Mouse (Mus musculus) midbrain, postnatal 0 days (tissue): ENCODE data around the gene Alg9. TPM values are rescaled to one million over a fixed set of nuclear protein-coding genes. Genes with fewer than 3 reads are reported as not detected.
A peak's percentile ranks its signal among the peaks of the same experiment; 100 is the strongest.

Experiments
- ATAC-seq: fragments of 200-750 bp; cut with Nextera tagmentation; 2 replicates; pipeline ENCODE4 v1.8.0; 2017; ENCODE audit warnings: moderate number of reproducible peaks, mild to moderate bottlenecking, moderate TSS enrichment, moderate library complexity; ENCODE audit not compliant: low FRiP score
- DNase-seq: peaks from one replicate; pipeline ENCODE4 v3.0.0-alpha.2; 2015; ENCODE audit warnings: low spot score
- H3K27ac ChIP-seq: fragments of 300-500 bp; sonication (generic); 2 replicates; pipeline ENCODE4 v1.5.1; 2014; ENCODE audit warnings: low read depth, mild to moderate bottlenecking, low read length, mixed read lengths
- H3K27me3 ChIP-seq: fragments of 300-500 bp; sonication (generic); 2 replicates; pipeline ENCODE4 v1.6.1; 2014; ENCODE audit warnings: low read length, control low read depth, mixed read lengths; ENCODE audit not compliant: insufficient read depth
- H3K36me3 ChIP-seq: fragments of 300-500 bp; sonication (generic); 2 replicates; pipeline ENCODE4 v1.6.1; 2014; ENCODE audit warnings: low read length, control low read depth, mixed read lengths; ENCODE audit not compliant: insufficient read depth
- H3K4me1 ChIP-seq: fragments of 300-500 bp; sonication (generic); 2 replicates; pipeline ENCODE4 v1.6.1; 2014; ENCODE audit warnings: mild to moderate bottlenecking, control low read depth, antibody characterized with exemption, low read length, mixed read lengths; ENCODE audit not compliant: insufficient read depth
- H3K4me2 ChIP-seq: fragments of 300-500 bp; sonication (generic); 2 replicates; pipeline ENCODE4 v1.6.1; 2014; ENCODE audit warnings: low read depth, mild to moderate bottlenecking, low read length, mixed read lengths; ENCODE audit not compliant: poor library complexity, severe bottlenecking
- H3K4me3 ChIP-seq: fragments of 300-500 bp; sonication (generic); 2 replicates; pipeline ENCODE4 v1.5.1; 2014; ENCODE audit warnings: low read depth, mild to moderate bottlenecking, low read length, moderate library complexity
- H3K9ac ChIP-seq: fragments of 300-500 bp; sonication (generic); replicated peaks from 2 replicates; pipeline ENCODE4 v1.6.1; 2014; ENCODE audit warnings: mild to moderate bottlenecking, low read length, moderate library complexity, mixed read lengths; ENCODE audit not compliant: poor library complexity, severe bottlenecking
- H3K9me3 ChIP-seq: fragments of 300-500 bp; sonication (generic); 2 replicates; pipeline ENCODE4 v1.6.1; 2016; ENCODE audit warnings: low read length, control low read depth
- CTCF ChIP-seq: IDR thresholded peaks from 2 replicates; pipeline ENCODE4 v1.5.1; 2016; ENCODE audit warnings: antibody characterized with exemption, mild to moderate bottlenecking
- WGBS: fragments of 180-500 bp; shearing (Covaris S2); extraction: QIAGEN DNeasy Blood & Tissue Kit; methylation state at CpG from one replicate; pipeline ENCODE4 v1.1.7; 2014; 5-methylcytosine and 5-hydroxymethylcytosine counted together
- polyA plus RNA-seq: library from polyadenylated mRNA; unstranded; fragments of >200 nt; fragmentation: Nextera tagmentation; extraction: Ambion mirVana; gene quantifications from 2 replicates; pipeline ENCODE4 v1.2.1, GENCODE M21; 2015
- total RNA-seq: library from RNA; depleted of rRNA; stranded (reverse); fragments of >200 nt; gene quantifications from 2 replicates; pipeline ENCODE4 v1.2.3, GENCODE M21; 2014

The Alg9 gene
- total and polyA plus RNA-seq, 2 experiments from 2014 or later, result 57.3 to 106 TPM

- Histone ChIP-seq H3K4me2 (no peak overlapping the region), H3K9ac (no peak overlapping the region), H3K9me3 (no peaks in the 10 kb centered on the region), H3K4me1 (no peaks in the 10 kb centered on the region), H3K4me3 (no peak overlapping the region), H3K27ac (no peak overlapping the region), H3K36me3 (no peaks in the 10 kb centered on the region), H3K27me3 (no peaks in the 10 kb centered on the region)
- no peak for TF ChIP-seq CTCF
- ATAC-seq, result no peak
- 66% methylated on average over 17 of the region's 17 CpGs for WGBS
- DNase-seq, result peak; percentile 54
Measured at GRCm38 (mm10) chr9:50752784-50753615, 21.8 kb upstream of the Alg9 start.

DNA sequence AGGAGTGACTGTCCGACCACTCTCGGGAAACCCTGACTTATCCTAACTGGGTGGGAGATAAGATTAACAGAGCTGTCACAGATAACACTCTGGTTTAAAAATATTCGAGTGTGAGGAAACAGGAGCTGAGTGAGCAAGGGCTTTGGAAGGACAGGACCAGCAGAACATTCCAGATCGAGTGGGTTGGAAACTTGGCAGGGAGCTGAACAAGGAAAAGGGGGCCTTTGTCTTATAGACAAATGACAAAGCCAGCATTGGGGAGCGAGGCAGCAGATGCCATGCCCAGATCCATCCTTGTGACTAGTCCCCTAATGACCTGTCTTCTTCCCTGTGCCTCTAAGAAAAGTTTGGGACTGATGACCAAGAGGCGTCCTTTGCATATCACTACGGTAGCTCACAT lies 20.9 kb upstream of the Alg9 start:
- Histone ChIP-seq H3K27ac (no peak overlapping the region), H3K4me3 (no peak overlapping the region), H3K9me3 (no peaks in the 10 kb centered on the region), H3K36me3 (no peaks in the 10 kb centered on the region), H3K27me3 (no peaks in the 10 kb centered on the region), H3K4me1 (no peaks in the 10 kb centered on the region), H3K9ac (no peak overlapping the region), H3K4me2 (no peak overlapping the region)
- ATAC-seq, result no peak
- 70% methylated on average over 7 of the region's 7 CpGs for WGBS
- no peak for DNase-seq
- no peak for TF ChIP-seq CTCF

DNA sequence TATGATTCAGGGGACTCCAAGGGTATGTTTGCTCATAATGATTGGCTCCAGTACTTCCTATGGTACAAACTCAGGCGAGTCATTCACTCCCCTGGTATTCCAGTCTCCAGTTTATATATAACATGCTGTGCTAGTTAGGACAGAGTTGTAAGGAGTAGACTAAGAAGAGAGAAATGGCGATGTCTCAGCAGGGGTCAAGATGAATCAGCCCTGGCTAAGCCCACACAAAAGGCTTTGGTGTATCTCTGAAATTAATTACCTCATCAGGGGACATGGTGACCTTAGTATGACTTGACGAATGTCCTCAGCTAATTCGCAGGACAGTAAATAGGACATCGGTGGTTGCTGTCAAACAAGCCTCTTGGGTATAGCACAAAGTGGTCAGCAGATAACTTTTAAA lies 18.1 kb upstream of the Alg9 start:
- no peak overlapping the region for H3K4me3 ChIP-seq
- ATAC-seq (no peak), DNase-seq (no peak)
- no peaks in the 10 kb centered on the region for H3K36me3 ChIP-seq
- H3K4me1 ChIP-seq, result no peaks in the 10 kb centered on the region
- H3K27me3 ChIP-seq, result no peaks in the 10 kb centered on the region
- no peak overlapping the region for H3K27ac ChIP-seq
- no peak for TF ChIP-seq CTCF
- WGBS, result 57% methylated on average over 5 of the region's 5 CpGs
- no peaks in the 10 kb centered on the region for H3K9me3 ChIP-seq
- no peak overlapping the region for H3K4me2 ChIP-seq
- H3K9ac ChIP-seq, result no peak overlapping the region

- Histone ChIP-seq H3K27ac (no peak overlapping the region), H3K36me3 (no peaks in the 10 kb centered on the region; the same call in 1 of the 2 replicates), H3K9ac (no peak overlapping the region), H3K4me2 (no peak overlapping the region), H3K27me3 (no peaks in the 10 kb centered on the region), H3K4me3 (no peak overlapping the region), H3K9me3 (no peaks in the 10 kb centered on the region), H3K4me1 (no peaks in the 10 kb centered on the region)
- WGBS, result 72% methylated on average over 6 of the region's 6 CpGs
- no peak for DNase-seq
- TF ChIP-seq CTCF, result no peak
- ATAC-seq, result no peak
Measured at GRCm38 (mm10) chr9:50761520-50762243, 13.1 kb upstream of the Alg9 start.

DNA sequence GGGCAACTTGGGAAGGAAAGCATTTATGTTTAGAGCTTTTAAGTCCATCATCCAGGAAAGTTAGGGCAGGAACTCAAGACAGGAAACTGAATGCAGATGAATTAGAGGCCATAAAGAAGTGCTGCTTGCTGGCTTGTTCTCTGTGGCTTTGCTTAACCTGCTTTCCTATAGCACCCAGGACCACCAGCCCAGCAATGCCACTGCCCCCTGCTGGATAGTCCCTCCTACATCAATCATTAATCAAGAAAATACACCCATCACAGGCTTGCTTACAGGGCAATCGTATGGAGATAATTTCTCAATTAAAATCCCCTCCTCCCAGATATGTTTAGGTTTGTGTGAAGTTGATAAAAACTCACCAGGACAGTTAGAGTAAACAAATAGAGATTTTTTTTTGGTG lies 11.5 kb upstream of the Alg9 start:
- H3K4me1 ChIP-seq, result no peaks in the 10 kb centered on the region
- H3K4me3 ChIP-seq, result no peak overlapping the region
- H3K9me3 ChIP-seq, result no peaks in the 10 kb centered on the region
- WGBS, result 59% methylated on average over 1 of the region's 1 CpGs
- H3K36me3 ChIP-seq, result no peaks in the 10 kb centered on the region; the same call in 1 of the 2 replicates
- no peak overlapping the region for H3K27ac ChIP-seq
- no peak overlapping the region for H3K4me2 ChIP-seq
- DNase-seq, result peak; percentile 41
- peak; percentile 69 for TF ChIP-seq CTCF
- ATAC-seq, result no peak
- H3K27me3 ChIP-seq, result no peaks in the 10 kb centered on the region
- H3K9ac ChIP-seq, result no peak overlapping the region
